Mouse (Mus musculus): ENCODE data around the gene Myo16.

The Myo16 gene

DNA sequence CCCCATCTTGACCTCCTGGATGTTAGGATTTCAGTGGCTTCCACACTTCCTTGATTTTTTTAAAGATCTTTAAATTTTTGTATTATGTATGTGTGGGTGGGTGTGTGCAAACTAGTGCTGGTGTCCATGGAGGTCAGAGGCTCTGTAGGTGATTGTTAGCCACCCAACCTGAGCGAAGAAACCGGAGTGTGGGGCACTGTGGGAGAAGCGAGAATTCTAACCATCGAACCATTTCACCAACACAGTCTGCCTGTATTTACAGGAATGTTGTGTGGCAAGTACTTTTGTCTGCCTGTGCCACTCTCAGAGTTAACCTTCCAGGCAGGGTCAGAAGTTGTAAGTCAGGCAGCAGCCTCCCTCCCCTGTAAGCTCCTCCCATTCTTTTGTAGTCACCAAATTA, 22.3 kb downstream of the Myo16 start:
- DNase-seq (ENCODE audit: low spot score): no peak

DNA sequence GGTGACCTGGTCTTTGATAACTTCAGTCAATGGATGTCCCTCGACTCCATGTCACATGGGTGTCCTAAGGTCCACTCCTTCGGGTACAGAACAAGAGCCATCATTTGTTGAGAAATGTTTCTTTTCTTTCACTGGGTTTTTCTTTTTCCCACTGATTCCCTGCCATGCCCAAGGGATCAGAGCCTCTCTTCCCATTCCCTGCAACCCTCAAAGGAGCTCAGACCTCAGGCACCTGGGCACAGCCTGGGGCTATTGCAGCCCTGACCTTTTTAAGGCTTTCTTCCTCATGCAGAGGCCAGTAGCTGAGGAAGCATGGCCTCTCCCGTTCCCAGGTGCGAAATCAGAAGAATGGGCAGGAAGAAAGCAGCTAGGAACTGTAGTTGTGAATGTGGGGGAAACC, 23.4 kb downstream of the Myo16 start:
- DNase-seq (ENCODE audit: low spot score): no peak

DNA sequence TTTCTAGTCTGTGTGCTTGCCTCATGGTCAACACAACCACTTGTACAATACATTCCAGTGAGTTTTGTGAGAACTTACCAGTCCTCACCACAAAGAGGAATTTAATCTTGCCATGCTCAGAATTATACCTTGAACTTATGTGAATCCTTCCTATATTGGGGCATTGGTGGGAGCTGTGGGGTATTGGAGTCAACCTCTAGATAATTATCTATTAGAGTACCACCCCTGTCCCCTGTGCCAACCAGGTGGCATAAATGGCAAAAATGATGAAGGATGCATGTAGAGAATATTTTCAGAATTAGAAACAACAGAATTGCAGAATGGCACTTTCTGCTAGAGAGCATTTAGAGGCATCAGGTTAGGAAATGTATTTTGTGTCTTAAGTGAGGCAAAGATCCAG, 25.3 kb downstream of the Myo16 start:
- DNase-seq (ENCODE audit: low spot score): no peak

DNA sequence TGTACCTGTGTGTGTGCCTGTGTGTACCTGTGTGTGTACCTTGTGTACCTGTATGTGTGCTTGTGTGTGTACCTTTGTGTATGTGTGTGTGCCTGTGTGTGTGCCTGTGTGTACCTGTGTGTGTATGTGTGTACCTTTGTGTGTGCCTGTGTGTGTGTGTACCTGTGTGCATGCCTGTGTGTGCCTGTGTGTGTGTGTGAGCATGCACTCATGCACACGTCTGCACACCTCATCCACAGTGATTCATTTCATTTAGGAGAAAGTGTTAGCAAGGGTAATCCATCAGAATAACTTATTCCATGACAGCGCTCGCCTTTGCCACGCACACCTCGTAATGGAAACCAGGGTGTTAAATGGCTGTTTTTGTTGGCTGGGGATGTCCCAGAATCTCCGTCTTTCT, 36.9 kb downstream of the Myo16 start:
- DNase-seq (ENCODE audit: low spot score): no peak

DNA sequence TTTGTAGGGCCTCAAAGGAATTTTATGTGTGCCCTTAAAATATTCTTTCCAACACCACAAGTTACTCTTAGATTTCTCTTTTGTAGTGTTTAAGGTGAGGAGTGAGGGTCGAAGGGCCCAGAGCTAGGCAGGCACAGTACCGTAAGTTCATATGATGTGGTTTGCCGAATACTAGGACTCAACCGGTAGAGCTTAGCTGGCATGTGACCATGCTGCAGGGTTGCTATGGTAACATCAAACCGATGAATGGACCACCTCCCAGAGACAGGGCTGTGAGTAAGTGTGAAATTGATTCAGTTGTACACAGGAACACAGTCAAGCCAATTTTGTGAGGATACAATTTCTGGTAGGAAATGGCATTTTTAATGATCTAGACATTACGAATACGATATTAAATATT, 44.5 kb downstream of the Myo16 start:
- DNase-seq (ENCODE audit: low spot score): peak; percentile 61

DNA sequence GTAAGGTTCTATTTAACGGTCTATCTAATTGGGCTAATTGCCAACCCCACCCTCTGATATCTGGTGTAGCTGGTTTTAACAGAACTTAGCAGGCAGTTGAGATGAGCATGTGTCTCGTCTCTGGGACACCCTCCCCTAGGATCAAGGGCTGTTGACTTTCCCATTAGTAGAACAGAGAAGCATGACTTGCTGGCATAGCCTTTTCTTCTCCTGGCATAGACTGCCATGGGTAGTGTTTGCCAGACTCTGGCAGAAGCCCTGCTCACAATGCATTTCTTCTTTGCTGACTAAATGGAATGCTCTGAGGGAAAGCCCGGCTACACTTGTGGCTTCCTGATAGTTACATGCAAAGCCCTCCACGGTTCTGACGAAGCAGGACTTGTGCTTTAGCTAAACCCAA, 45.6 kb downstream of the Myo16 start:
- DNase-seq (ENCODE audit: low spot score): no peak

DNA sequence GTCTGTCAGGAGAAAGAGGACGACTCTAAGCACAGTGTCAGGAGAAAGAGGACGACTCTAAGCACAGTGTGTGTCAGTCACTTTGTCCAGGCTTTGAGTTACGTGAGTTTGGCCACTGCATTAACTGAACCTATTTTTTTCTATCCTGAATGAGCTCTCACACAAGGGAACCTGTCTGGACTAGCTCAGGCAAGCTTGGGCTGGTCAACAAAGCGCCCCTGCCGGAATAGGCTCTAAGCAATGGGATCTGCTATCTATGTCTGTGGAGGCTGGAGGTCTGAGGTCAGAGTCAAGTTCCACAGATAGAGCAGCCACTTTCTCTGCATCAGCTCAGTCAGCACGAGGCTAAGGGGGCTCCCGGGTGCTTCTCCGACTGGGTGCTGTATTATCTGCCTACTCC, 46.3 kb downstream of the Myo16 start:
- DNase-seq (ENCODE audit: low spot score): no peak

DNA sequence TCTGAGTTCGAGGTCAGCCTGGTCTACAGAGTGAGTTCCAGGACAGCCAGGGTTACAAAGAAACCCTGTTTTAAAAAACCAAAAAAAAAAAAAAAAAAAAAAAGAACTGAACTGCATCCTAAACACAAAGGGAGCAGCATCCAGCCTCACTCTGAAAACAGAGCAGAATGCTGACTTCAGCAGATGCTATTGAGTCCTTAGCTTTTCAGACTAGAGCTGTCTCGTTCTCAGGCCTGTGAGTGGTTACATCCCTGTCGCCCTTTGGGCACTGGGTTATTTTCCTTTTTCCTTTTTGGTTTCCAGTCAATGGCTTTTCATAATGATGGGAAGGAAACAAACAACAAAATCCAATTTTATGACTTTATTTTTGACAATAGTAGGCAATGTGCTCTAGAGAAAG, 61.3 kb downstream of the Myo16 start:
- peak; percentile 14 for DNase-seq (ENCODE audit: low spot score)

DNA sequence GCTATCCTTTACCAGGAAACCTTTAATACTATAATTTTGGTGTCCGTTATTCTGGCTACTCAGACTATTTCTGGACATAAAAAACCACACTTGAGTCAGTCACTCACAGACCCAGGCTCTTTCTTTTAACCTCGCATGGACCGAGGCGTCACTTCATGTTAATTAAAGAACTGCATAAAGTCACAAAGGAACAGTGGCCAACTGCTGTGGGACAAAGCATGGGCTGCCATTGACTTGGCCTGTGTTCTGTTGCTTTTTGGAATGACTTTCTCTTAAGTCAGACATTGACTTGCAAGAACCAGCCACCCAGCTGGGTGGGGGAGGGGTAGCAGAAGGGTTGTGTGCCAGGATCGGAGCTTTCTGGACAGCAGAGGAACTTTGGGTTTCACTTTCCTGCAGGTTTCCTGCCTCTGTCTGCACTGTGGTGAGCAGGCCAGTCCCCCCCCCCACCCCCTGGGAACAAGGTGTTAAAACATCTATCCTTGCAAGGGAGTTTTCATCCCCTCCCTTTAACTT, 66.1 kb downstream of the Myo16 start:
- DNase-seq (ENCODE audit: low spot score): no peak

DNA sequence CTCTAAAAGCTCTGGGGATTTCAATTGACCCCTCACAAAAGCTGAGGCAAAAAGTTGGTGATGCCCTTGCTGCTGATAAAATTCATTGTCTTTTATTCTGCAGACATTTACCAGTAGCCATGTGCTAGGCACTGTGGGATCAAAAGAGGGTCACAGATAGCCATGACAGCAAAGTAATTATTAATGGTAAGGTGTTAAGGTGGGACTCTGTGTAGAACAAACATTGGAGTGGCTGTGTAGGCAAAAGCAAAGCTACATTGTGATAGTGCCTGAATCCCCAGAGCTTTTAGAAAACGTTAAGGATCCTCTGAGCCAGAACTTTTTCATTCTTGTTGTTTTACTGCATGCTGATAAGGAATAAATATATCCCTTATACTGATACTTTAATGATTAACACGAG, 69.1 kb downstream of the Myo16 start:
- no peak for DNase-seq (ENCODE audit: low spot score)

DNA sequence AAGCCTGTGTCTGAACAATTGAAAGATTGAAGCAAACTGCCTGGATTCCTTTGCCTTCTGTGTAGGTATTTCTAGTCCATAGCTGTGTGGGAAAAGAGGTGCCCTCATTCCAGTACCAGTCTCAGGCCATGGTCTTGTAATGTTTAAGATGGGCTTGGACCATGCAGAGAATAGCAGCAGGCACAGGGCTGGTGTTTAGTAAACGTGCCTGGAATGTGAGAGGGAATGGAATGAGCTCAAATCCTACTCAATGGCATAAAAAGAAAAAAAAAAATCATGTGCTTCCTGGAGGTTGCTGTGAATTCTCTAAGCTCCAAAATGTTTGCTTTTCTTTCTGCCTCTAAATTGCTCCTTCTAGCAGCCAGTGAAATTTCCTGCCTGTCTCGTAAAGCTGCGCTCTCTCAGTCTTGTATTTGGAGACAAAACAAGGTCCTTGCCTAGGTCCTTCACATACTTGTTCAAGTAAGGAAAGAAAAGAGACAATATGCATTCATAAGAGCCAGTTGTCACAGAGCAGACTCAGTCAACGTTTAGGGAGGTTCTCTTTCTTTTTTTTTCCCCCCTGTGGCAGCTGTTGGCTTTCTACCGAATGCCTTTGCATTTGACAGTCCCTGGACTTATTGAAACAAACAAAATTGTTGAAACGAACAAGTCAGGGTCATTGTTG, 70.0 kb downstream of the Myo16 start:
- DNase-seq (ENCODE audit: low spot score): no peak

DNA sequence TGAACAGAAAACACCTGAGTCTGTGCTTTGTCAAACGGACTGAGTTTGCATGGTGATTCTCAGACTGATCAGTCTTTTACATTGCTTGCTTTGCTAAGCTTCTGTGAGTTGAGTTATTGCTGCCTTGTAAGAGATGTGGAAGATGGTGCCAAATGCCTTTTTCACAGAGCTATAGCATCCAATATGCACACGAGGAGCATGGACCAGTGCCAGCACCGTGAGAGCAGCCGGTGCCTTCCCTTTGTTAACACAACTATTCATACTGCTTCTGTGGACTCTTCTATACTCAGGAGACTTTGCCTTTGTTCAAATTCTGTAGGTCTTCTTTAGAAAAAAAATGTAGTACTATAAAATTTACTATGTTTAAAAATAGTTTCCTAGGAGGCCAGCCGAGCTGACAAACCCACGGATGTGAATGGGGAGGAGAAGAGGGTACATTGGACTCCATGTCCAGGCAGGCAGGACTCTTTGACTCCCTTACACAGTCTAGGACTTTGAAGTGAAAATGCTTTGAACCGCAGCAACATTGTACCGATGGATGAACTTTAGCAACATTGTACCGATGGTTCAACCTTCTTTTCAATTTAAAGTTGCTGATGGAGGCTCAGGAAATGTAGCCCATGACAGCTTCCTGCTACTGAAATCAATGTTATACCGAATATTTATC, 70.7 kb downstream of the Myo16 start:
- DNase-seq (ENCODE audit: low spot score): no peak

DNA sequence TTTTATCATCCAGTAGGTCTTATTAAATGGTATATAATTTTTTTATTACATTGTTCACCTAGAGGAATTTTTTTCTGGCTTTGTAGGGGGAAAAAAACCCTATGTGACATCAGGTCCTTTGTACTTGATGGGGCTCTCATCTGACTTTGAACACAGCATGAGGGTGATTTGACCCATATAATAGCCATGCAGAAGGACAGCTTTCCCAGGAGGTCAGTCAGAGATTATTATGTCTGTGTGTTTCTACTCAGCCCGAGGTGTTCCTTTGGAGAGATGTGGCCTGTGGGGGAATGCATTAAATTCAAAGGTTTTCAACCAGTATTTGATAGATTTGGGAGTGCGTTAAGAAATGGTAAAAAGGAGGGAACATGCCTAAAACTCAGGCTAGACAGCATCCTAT, 71.3 kb downstream of the Myo16 start:
- DNase-seq (ENCODE audit: low spot score): no peak

DNA sequence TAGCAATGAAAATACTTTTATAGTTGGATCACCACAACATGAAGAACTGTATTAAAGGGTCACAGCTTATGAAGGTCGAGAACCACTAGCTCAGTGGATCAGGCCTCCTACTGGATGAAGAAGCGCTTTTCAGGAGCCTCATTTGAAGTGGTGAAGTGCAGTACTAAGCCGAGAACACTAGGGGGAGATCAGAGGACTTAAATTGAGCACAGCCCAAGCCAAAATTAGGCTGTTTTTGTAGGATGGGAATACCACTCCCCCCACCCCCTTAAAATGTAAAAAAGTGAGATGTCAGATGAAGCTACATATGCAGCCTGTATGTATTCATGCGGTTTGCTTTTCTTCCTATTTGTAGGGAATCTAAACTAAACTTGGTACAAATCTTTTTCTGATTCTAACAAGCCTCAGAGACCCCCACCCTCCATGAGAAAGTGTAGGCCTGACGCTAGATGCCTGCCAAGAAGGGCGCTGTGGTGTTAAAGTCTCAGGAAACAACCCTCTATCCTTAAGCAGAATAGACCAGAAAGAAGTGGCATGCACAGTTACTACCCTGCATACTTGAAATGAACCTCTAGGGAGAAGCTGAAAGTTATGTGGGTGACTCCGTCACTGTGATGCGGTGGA, 77.1 kb downstream of the Myo16 start:
- DNase-seq (ENCODE audit: low spot score): peak; percentile 79

DNA sequence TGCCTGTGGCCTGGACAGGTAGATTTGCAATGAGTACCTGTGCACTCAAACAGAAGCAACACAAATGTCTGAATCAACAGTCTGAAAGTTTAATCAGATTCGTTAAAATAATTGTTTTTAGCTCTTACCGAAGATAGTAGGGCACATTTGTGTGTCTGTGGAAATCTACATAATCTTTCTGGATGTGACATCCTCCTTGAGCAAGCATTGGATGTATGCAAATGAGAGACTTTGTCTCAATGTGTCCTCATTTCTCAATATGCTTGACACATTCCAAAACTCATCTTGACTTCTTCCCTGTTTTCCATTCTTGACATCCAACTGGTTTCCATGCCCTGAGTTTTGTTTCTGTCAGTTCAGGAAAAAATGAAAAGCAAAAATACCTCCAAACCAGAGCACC, 80.8 kb downstream of the Myo16 start:
- DNase-seq (ENCODE audit: low spot score): no peak

DNA sequence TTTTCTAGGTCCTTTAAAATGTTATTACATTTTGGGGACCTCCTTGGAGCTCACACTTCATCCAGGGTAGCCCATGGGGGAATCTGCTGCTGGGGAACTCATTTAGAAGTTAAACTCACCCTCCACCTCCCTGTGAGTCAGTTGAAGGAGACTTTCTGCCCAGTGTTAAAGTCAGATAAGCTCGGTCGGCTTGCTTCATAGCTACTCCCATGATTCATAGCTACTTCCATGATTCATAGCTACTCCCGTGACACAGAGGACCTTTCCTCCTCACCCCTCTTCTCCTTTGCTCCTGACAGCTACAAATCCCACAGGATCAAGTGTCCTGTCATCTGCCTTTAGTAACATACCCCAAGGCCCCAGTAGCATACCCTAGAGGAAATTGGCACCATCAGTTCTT, 89.6 kb downstream of the Myo16 start:
- no peak for DNase-seq (ENCODE audit: low spot score)

DNA sequence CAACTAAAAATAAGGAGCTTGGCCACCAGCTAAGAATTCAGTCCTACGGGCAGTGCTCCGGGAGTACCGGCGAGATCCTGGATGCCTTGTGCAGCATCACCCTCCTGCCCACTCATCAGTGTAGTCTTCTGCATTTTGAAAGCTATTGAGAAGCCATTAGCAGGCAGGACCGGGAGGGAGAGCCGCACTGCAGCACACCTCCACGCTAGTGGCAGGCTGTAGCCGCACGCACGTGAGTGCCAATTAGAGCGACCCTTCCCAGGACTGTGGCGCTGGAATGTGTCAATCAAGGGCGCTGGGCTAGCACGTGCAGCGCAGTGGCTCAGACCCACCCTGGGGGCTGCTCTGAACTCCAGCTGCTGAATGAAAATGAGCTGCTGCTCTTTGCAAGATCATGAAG, 95.4 kb downstream of the Myo16 start:
- DNase-seq (ENCODE audit: low spot score): peak; percentile 79

DNA sequence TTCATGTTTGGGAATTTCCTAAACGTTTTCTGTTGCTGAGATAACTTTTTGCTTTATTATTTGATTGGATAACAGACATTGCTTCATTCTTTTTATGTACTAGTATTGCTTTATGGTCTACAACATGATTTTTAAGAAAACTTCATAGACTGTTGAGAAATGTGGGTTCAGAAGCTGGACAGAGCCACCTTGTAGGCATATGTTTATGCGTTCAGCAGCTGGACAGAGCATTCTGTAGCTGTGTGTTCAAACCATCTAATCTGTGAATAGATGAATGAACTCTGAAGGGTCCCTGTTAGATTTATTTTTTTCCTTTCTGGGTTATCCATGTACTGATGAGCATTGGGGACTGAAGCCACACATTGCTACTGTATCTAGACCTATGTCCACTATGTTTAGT, 102.0 kb downstream of the Myo16 start:
- DNase-seq (ENCODE audit: low spot score): peak; percentile 58

DNA sequence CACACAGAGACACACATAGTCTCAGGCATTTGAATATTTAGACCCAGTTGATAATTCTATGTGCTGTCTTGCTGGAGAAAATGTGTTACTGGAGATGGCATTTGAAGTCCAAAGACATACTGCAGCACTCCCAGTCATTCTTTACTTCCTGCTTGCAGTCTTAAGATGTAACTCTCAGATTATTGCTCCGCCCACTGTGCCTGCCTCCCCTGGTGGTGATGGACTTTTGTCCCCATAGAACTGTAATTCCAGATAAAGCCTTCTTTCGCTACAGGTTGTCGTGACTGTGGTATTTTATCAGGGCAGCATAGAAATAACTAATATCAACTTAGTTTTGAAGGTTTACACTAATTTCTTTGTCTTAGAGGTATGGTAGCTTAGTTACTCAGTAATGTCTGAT, 102.9 kb downstream of the Myo16 start:
- DNase-seq (ENCODE audit: low spot score): no peak

DNA sequence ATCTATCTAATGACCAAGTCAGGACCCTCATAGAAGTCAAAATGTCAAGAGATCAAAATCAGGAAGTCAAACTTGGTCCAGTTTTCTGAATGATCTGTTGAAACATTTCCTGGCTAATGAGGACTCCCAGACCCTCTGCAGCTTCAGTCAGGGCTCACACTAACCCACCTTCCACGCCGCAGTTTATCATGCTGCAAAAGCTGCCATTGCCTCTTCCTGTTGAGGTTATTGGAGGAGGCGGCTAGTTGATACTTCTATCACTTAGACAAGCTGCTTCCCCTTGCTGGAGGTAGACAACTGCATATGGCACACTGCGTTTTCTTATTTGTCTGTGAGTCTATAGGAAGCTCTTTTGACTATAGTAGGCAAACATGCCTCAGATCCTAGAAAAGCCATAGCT, 116.4 kb downstream of the Myo16 start:
- no peak for DNase-seq (ENCODE audit: low spot score)

DNA sequence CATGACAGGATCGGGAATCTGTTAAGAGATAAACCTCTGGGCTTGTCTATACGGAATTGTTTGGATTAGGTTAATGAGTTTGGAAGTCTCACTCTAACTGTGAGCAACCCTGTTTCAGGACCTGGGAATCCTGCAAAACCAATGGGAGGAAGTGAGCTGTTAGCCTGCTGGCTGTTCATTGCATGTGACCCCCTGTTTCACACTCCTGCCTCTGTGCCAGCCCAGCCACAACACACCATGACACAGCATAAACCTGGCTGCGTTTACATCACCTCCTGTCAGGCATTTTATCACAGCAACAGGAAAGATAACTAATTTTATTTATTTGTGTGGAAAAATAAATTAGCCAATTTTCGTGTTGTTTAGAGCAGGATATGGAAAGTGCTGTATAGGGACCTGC, 138.9 kb downstream of the Myo16 start:
- no peak for DNase-seq (ENCODE audit: low spot score)

DNA sequence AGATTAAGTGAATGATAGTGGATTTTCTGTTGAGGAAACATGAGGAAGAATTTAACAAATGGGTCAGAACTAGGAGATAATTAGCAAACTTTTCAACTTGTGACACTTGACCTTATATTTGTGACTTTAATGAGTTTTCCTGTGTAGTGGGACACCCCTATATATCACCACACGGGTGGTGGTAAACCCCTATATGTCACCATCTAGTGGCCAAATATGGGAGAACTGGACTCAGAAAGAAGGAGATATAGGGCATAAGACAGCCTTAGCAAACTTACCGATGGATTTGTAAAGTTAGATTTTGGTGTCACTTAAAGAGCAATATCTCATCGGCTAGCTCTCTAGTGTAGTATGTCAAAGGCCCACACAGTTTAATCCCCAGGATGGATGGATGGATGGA, 147.1 kb downstream of the Myo16 start:
- no peak for DNase-seq (ENCODE audit: low spot score)

DNA sequence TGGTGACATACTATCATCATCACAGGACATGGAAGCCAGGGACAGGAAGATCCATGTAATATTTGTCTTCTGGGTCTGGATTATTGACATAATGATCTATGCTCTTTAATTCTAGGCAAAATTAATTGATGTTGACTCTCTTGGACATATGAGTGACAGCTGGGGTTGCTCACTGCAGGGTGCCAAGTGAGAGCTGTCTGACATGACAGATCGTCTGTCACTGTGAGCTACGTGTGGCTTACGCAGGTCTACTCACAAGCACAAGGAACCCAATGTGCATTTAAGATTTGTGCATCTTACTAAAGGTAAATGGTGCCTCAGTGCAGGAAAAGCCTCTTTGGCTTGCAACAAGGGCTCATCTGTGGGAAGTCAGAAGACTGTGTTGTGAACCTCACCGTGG, 149.3 kb downstream of the Myo16 start:
- no peak for DNase-seq (ENCODE audit: low spot score)

DNA sequence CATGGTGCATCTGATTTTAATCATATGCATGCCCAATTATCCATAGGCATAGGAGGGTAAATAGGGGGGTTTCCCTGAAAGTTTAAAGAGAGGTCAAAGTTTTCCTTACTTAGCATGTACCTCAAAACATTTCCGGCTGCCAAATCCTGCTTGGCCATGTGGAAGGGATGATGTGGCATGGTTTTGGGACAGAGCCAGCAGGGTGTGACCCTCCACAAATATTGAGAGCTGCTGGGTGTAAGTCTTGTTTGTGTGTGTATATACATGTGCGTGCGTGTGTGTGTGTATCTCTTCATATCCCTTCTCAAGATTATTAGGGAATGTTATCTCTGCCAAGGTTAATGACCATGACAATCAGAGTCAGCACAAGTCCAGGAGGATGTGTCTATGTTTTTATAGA, 150.3 kb downstream of the Myo16 start:
- no peak for DNase-seq (ENCODE audit: low spot score)

Measured in embryo, embryonic 10 days (tissue).